Mouse (Mus musculus) lung, postnatal 0 days (tissue): ENCODE data around the gene Zdhhc23.

Source experiments
- CTCF ChIP-seq: IDR thresholded peaks from 2 replicates; pipeline ENCODE4 v1.5.1; 2016; ENCODE audit warnings: antibody characterized with exemption, mild to moderate bottlenecking
- EP300 ChIP-seq: IDR thresholded peaks from 2 replicates; pipeline ENCODE4 v1.6.1; 2016; ENCODE audit warnings: antibody characterized with exemption, mild to moderate bottlenecking, control low read depth

DNA sequence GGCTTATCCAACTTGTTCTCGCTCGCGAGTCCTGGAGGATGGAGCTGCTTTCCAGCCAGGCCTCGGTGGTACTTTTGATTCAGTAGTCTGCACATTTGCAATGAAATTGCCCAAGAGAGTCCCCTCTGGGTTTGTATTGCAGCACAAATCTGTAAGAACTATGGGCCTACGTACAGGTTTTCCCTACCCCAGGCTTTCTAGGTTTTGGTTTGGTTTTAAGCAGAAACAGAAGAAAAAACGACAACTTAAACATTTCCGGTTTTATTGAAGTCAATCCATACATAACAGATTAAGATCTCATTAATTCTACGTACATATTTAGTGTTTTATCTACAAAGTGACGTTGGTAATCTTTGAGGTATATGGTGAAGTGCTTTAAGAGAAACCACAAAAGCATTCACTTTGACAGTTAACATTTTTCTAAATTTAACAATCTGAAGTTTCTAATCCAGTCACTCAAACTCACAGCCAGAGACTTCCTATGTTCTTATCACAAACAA is 569 bp upstream of the Zdhhc23 start:
- TF ChIP-seq CTCF, result no peak
- TF ChIP-seq EP300, result no peak
